Mouse (Mus musculus) C2C12 (cell line): ENCODE data around the gene Acp7. TPM values are rescaled to one million over a fixed set of nuclear protein-coding genes. Genes with fewer than 3 reads are reported as not detected.

Experiments used
- H3K27me3 ChIP-seq: one replicate; pipeline ENCODE4 v1.6.1; 2011; ENCODE audit not compliant: control insufficient read depth, insufficient read depth, insufficient read length
- H3K36me3 ChIP-seq: one replicate; pipeline ENCODE4 v1.6.1; 2011; ENCODE audit not compliant: control insufficient read depth, insufficient read depth
- H3K4me3 ChIP-seq: one replicate; pipeline ENCODE4 v1.5.1; 2011; ENCODE audit warnings: mild to moderate bottlenecking, control low read depth; ENCODE audit not compliant: poor library complexity, insufficient read depth, severe bottlenecking
- H3K79me2 ChIP-seq: one replicate; pipeline ENCODE4 v1.6.1; 2011; ENCODE audit not compliant: control insufficient read depth, insufficient read depth
- H3K79me3 ChIP-seq: one replicate; pipeline ENCODE4 v1.6.1; 2011; ENCODE audit warnings: low read depth, control low read depth
- H3ac ChIP-seq: one replicate; pipeline ENCODE3; 2011; ENCODE audit warnings: low read depth; ENCODE audit not compliant: control insufficient read depth, insufficient read length
- CEBPB ChIP-seq: IDR thresholded peaks from one replicate; pipeline ENCODE4 v1.6.1; 2011; ENCODE audit warnings: low read depth, mild to moderate bottlenecking, control low read depth, moderate library complexity
- CTCF ChIP-seq: IDR thresholded peaks from one replicate; pipeline ENCODE4 v1.5.1; 2011; ENCODE audit not compliant: control insufficient read depth, insufficient read depth, insufficient read length
- FOSL1 ChIP-seq: IDR thresholded peaks from one replicate; pipeline ENCODE4 v1.8.0; 2011; ENCODE audit warnings: mild to moderate bottlenecking, low read length; ENCODE audit not compliant: poor library complexity, insufficient read depth, severe bottlenecking
- MAX ChIP-seq: IDR thresholded peaks from one replicate; pipeline ENCODE4 v1.6.1; 2011; ENCODE audit warnings: mild to moderate bottlenecking, control low read depth
- MYOD1 ChIP-seq: IDR thresholded peaks from one replicate; pipeline ENCODE4 v1.6.1; 2011; ENCODE audit warnings: low read depth; ENCODE audit not compliant: control insufficient read depth, insufficient read length
- MYOG ChIP-seq: IDR thresholded peaks from one replicate; pipeline ENCODE4 v1.6.1; 2011; ENCODE audit not compliant: control insufficient read depth, insufficient read length; ENCODE audit errors: extremely low read depth
- USF1 ChIP-seq: IDR thresholded peaks from one replicate; pipeline ENCODE4 v1.6.1; 2011; ENCODE audit warnings: low read depth, mild to moderate bottlenecking, control low read depth, moderate library complexity
- polyA plus RNA-seq: library from polyadenylated mRNA; unstranded; fragments of >200 nt; fragmentation: generic; extraction: Trizol; gene quantifications from one replicate; pipeline ENCODE4 v1.2.1, GENCODE M21; 2012; ENCODE audit warnings: missing spikeins

The Acp7 gene
- polyA plus RNA-seq, 1 experiment, result not detected

DNA sequence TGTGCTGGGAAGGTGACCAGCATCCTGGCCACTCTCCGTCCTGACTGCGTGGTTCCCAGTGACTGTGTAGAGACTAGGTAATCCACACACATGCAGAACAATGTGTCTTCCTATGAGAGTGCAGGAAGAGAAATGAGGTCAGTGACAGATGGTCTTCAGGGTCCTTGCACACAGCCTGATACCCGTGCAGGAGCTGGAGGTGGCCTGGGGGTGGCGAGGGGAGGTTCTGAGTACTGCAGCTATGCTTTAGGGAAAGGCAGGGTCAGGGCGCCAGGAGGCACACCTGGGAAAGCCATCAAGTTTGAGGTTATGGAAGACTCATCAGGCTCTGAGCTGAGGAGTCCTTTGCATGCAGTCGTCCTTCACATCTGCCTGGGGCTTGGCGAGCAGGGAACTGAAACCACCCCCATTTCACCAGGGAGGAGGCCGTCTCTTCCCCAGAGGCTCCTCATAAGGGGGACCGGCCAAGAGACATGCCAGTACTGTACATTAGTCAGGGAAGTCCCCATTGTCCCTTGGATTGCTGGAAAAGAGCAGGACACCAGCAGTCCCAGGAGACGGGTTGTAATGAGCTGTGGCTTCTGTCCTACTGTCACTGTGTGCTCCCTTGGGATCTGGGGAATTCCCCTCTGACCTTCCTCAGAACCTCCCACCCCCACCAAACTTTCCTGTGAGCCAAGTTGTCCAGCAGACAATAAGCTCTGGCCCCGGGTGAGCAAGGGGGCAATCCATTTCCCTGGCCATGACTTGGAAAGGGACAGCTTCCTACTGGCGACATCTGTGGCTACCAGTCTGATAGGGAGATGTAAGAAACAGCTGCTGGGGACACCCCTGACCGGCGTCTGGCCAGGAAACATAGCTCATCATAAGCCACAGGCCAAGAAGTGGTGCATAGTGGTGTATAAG lies 37.7 kb downstream of the Acp7 start:
- no peaks in the 10 kb centered on the region for H3K27me3 ChIP-seq
- no peak for TF ChIP-seq MYOD1
- TF ChIP-seq CEBPB, result no peak
- TF ChIP-seq CTCF, result no peak
- no peak for TF ChIP-seq USF1
- no peak for TF ChIP-seq FOSL1
- H3K36me3 ChIP-seq, result peaks cover 6% of the 10 kb centered on the region
- H3K4me3 ChIP-seq, result no peak overlapping the region
- H3ac ChIP-seq, result no peak overlapping the region
- H3K79me2 ChIP-seq, result peaks cover 88% of the 10 kb centered on the region
- H3K79me3 ChIP-seq, result peaks cover 43% of the 10 kb centered on the region

DNA sequence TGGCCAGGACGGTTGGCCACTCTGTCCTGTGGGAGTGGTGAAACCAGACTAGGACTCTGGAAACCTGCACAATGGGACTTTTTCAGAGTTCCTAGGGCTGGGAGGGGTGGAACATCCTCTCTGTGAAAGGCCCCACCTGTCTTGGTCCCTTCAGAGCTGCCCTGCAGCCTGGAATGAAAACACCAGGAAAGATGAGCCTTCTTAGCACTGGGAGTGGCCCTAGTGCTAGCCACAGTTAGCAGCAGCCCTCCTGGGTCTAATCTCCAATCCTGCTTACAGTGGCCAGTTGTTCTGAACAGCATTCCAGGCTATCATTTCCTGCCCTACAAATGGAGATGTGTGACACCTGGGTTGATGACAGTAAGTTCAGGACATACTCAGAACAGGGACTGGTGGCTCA lies 39.3 kb downstream of the Acp7 start:
- no peaks in the 10 kb centered on the region for H3K27me3 ChIP-seq
- H3K79me3 ChIP-seq, result peaks cover 40% of the 10 kb centered on the region
- TF ChIP-seq MYOG (no peak), MAX (no peak), CTCF (no peak), FOSL1 (no peak), MYOD1 (no peak), CEBPB (no peak), USF1 (no peak)

DNA sequence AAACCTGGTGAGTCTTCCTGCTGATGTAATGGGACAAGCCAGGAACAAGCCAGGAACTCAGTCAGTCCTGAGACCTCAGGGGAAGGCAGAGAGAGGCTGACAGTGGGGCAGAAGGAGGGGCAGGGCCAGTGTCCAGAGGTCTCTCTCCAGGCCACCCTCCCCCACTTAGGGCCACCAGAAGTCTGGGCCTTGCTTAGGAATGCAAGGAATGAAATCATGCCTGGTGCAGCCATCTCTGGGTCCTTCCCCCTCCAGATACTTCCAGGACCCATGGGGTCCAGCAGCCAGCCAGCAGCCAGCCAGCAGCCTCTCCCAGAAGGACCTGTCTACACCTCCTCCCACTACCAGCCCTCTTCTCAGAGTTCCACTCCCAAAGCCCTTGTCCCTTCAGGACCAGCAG lies 43.5 kb downstream of the Acp7 start:
- Histone ChIP-seq H3K36me3 (no peaks in the 10 kb centered on the region), H3K79me2 (peaks cover 100% of the 10 kb centered on the region), H3ac (no peak overlapping the region), H3K79me3 (peaks cover 28% of the 10 kb centered on the region), H3K27me3 (no peaks in the 10 kb centered on the region), H3K4me3 (no peak overlapping the region)
- TF ChIP-seq CTCF (no peak), USF1 (no peak), MYOD1 (no peak), MYOG (no peak), FOSL1 (no peak), CEBPB (no peak), MAX (no peak)

More for the DNA sequence above, 39.3 kb downstream of the Acp7 start:
- H3ac ChIP-seq, result no peak overlapping the region
- H3K36me3 ChIP-seq, result peaks cover 6% of the 10 kb centered on the region
- H3K79me2 ChIP-seq, result peaks cover 95% of the 10 kb centered on the region
- H3K4me3 ChIP-seq, result no peak overlapping the region

DNA sequence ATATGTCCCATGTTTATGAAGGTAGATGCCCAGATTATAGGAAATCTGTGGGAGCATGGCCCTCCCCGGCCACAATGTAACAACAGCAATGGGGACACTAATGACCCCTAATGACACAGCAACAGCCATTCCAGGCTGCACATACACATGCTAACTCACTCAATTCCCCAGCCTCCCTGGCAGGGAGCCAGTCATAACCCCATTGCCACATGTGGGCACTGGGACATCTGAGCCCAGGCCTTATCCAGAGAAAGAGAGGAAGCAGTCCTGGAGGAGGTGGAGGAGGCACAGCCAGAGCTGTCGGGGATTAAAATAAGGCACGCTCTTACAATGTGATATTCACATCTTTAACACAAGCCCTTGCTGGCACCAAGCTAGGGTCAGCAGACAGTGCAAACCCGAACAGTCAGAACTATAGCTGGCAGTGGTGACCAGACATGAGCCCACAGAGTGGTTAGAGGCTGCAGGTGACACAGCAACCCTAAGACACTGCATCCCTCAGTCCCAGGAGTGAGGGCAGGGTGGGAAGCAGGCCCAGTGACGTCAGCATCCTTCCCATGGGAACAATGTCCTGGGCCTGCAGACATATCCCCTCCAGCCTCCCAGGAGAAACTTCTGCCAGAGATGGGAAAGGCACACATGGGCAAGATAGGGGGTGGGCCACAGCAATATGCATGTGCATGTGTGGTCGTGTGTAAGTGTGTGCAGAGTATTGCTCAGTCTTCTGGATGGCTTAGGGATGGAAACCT lies 44.3 kb downstream of the Acp7 start:
- Histone ChIP-seq H3K4me3 (no peak overlapping the region), H3K36me3 (no peaks in the 10 kb centered on the region), H3ac (no peak overlapping the region), H3K79me2 (peaks cover 100% of the 10 kb centered on the region), H3K79me3 (peaks cover 33% of the 10 kb centered on the region), H3K27me3 (no peaks in the 10 kb centered on the region)
- TF ChIP-seq CTCF (no peak), MYOD1 (no peak), USF1 (no peak), FOSL1 (no peak), MAX (no peak), CEBPB (no peak), MYOG (no peak)

DNA sequence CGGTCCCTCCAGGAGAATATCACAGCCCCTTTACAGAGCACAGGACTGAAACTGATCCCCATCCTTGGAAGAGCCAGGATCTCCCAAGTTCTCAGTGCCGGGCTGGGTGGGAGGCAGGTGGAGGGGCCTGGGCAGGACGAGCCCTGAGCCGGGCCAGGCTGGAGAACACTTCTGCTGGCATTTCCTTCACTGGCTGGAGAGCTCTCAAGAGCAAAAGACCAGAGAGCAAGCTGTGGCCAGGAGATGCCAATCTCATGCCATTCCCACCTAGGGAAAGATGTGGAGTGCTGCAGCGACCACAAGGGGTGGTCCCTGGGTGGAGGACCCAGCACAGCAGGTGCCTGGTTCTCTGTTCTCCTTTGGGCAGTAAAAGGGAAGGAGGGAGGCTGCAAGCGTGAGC lies 46.1 kb downstream of the Acp7 start:
- no peak overlapping the region for H3ac ChIP-seq
- TF ChIP-seq CTCF (no peak), MYOG (no peak), MYOD1 (no peak), MAX (no peak), USF1 (no peak), FOSL1 (no peak)
- peaks cover 28% of the 10 kb centered on the region for H3K79me3 ChIP-seq
- H3K27me3 ChIP-seq, result no peaks in the 10 kb centered on the region
- H3K36me3 ChIP-seq, result no peaks in the 10 kb centered on the region
- no peak overlapping the region for H3K4me3 ChIP-seq
- peaks cover 98% of the 10 kb centered on the region for H3K79me2 ChIP-seq
